Mouse (Mus musculus): ENCODE data around the gene Gadd45g. TPM values are rescaled to one million over a fixed set of nuclear protein-coding genes. Genes with fewer than 3 reads are reported as not detected.

The Gadd45g gene
- total RNA-seq, 2 experiments from 2014 or later = 28.4 to 87.1 TPM

DNA sequence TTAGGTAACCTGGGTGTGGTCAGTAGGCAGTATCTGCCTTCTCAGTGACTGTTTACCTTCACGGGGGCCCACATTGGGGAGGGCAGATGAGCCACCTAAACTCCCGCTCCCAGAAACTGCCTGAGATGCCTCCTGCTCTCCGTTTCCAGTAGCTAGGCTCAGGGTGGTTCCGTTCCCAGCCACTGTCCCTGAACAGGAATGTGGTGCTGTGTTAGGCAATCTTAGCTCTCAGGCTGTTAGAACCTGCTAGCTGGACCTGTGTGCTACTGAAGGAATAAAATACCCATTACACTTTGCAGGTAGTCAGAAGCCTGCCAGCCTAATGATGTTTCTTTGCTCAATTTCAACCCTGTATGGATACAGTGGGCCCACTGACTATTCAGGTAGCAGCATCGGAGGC lies 37.8 kb downstream of the Gadd45g start:
- DNase-seq = no peak

DNA sequence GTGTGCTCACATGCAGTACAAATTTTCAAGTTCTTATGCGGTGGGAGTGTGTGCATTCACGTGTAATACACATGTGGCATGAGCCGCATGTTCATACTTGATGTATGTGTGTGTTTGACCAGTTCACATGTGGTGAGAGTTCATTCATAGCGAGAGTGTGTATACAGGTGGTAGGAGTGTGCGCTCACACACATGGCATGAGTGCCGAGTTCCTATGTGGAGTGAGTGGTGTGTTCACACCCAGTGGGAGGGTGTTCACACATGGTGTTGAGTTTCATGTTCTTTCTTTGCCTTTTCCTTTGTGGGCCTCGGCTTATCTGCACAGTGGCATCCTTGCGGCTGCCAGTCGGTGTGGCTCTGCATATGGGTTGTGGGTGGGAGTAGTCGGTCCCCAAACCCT lies 39.1 kb downstream of the Gadd45g start:
- no peak for DNase-seq

DNA sequence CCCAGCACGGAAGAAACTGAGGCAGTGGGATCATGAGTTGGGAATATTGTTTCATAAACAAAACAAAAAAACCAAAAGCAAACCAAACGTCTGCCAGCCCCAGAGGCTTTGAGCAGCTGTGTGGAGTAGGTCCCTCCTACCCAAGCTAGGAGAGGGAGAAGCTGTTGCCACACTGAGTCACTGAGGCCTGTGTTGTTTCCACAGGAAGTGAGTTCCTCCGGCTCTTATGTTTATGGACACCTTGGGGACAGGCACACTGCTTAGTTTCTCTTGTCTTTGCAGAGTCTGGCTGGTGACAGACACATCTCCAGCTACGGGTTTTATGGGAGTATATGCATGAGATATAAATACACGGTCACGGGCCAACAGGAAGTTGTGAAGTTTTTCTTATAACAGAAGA lies 39.6 kb downstream of the Gadd45g start:
- DNase-seq = no peak

DNA sequence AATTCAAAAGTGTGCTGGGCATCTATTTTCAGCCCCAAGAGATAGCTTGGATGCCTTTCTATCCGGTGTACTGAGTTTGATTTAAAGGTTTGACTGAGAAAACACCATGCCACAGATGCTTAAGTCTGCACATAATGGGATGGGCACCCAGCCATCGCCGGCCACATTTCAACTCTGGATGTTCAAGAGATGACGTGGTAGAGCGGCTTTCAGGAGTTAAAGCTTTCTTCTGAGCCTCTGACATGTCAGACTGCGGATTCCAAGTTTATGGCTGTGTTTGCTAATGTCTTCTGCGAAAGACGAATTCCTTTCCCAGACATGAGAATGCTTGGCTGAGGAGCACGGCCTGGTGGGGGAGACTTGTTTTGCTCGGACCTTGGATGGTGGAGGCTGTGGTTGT lies 40.2 kb downstream of the Gadd45g start:
- DNase-seq = no peak

DNA sequence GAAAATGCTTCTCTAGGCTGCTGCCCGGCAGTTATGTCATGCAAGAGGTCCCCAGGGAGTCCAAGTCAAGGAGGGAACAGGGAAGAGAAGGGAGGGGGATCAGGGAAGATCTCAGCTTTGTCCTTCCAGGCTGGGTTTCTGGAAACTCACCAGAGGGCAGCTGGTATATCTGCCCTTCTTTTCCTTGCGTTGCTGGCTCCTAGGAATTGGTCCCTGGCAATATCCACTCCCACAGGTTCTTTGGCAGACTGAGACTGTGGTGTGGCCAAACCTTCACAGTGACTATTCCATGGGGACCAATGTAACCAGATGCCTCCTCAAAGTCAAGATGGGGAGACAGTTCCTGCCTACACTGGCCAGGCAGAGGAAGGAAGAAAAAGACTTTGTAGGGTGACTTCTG lies 41.9 kb downstream of the Gadd45g start:
- no peak for DNase-seq

DNA sequence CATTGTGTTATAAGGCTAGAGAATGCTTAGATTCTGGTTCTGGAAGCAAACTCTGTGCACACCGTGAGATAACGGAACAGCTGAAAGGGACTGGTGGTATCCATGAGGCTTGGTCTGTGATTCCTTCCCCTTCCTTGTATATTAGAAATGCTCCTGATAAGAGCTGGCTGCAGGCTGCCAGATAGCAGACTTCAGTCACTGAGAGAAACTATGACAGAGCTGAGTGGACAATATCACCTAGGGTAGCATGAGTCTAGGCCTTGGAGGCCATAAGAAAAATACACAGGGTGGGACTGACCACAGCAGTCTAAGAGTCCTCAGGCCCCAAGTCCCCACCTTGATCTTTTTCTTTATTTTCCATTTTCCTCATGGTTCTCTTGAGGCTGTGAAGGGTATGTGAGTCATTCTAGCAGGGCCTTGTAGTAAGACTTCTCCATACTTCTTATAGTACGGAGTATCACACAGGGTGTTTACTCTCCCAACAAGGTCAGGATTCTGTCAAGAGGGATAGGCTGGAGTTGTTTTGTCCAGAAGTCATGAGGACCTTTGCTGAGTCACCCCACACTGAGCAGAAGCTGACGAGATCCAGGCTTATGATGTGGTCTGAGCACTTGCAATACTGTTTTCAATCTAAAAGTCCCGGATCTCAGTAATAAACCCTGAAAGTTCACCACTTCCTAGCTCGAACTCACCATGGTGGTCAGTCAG lies 45.5 kb downstream of the Gadd45g start:
- no peak for DNase-seq

DNA sequence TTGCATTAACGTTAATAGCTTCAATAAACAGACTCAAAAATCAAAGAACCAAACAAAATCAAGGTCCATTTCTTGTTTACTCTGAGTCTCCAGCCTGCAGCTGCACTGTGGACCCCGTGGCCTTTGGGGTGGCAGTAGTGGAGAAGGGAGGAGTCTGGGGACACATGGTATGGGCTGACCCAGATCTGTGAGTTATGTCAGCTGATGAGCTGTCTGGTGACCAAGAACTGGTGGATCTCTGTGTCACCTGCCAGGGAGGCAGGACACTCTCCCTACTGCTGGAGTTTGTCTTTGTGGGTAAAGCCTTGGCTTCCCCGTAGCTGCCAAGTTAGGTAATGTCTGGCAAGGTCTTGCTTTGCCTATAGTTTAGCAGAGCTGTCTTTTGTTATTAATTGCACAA lies 51.1 kb downstream of the Gadd45g start:
- no peak for DNase-seq

Other genes starting within 250 kb of the Gadd45g start
- gene Cks2, start 201.4 kb upstream of the Gadd45g start, total RNA-seq (2021) = 10 to 100 TPM; 35.6 to 40.6 TPM
- gene Secisbp2, start 195.0 kb upstream of the Gadd45g start, total RNA-seq (2021) = 10 to 100 TPM; 17.7 to 20.2 TPM
- gene Sema4d, start 52.9 kb upstream of the Gadd45g start, total RNA-seq (2021) = 10 to 100 TPM; 13.9 to 25.4 TPM